Mouse (Mus musculus) spleen, adult 2 months (tissue): ENCODE data around the gene Tram1l1. TPM values are rescaled to one million over a fixed set of nuclear protein-coding genes. Genes with fewer than 3 reads are reported as not detected.
"Not testable (repeated sequence)": the region's sequence is repeated elsewhere in the genome, so short reads cannot be mapped to it uniquely, and the experiment has no call there.

Experiments
- DNase-seq, 2 experiments: peaks; one replicate each; pipeline versions ENCODE4 v3.0.0 to v3.0.0-alpha.2; 2012 to 2021; ENCODE audit warnings: low spot score in 2 of 2, low read depth in 1 of 2
- H3K27ac ChIP-seq: fragments of 200-500 bp; 2 replicates; pipeline ENCODE4 v1.5.1; 2012; ENCODE audit warnings: low read length, inconsistent platforms; ENCODE audit not compliant: insufficient read depth
- H3K27me3 ChIP-seq: fragments of 200-500 bp; 2 replicates; pipeline ENCODE4 v1.6.1; 2012; ENCODE audit warnings: mild to moderate bottlenecking, moderate library complexity, low read length, inconsistent platforms; ENCODE audit not compliant: control insufficient read depth, insufficient read depth
- H3K36me3 ChIP-seq: fragments of 200-500 bp; 2 replicates; pipeline ENCODE4 v1.6.1; 2012; ENCODE audit warnings: mild to moderate bottlenecking, low read length, inconsistent platforms; ENCODE audit not compliant: control insufficient read depth, insufficient read depth
- H3K4me1 ChIP-seq: fragments of 200-500 bp; 2 replicates; pipeline ENCODE4 v1.6.1; 2011; ENCODE audit warnings: inconsistent platforms; ENCODE audit not compliant: control insufficient read depth, insufficient read depth, insufficient read length
- H3K4me3 ChIP-seq: fragments of 200-500 bp; 2 replicates; pipeline ENCODE4 v1.5.1; 2011; ENCODE audit warnings: mild to moderate bottlenecking, inconsistent platforms; ENCODE audit not compliant: insufficient read depth, insufficient read length; ENCODE audit errors: extremely low read depth
- CTCF ChIP-seq: fragments of 200-500 bp; IDR thresholded peaks from 2 replicates; pipeline ENCODE4 v1.5.1; 2011; ENCODE audit warnings: mild to moderate bottlenecking, inconsistent platforms; ENCODE audit not compliant: insufficient read depth, insufficient read length, insufficient replicate concordance; ENCODE audit errors: extremely low read depth
- POLR2A ChIP-seq: fragments of 200-500 bp; IDR thresholded peaks from 2 replicates; pipeline ENCODE4 v1.6.1; 2011; ENCODE audit warnings: low read depth, low read length, inconsistent platforms
- WGBS: fragments of 180-500 bp; shearing (Covaris S2); methylation state at CpG from one replicate; pipeline ENCODE4 v1.1.7; 2018; 5-methylcytosine and 5-hydroxymethylcytosine counted together
- polyA plus RNA-seq: library from polyadenylated mRNA; depleted of rRNA; stranded (reverse); fragments of >200 nt; gene quantifications from 2 replicates; pipeline ENCODE4 v1.2.3, GENCODE M21; 2012; rRNA removed

Tram1l1 gene
- polyA plus RNA-seq: 0.01 and 0.02 TPM in 2 replicates

GRCm38 (mm10) chr3:124320821-124321576 is at the start of gene Tram1l1:
TSS of gene Tram1l1 (plus strand) at chr3:124320855.
- no peaks in the 10 kb centered on the region for H3K27me3 ChIP-seq
- no peak within 1 kb of the TSS for H3K27ac ChIP-seq
- DNase-seq: no peak
- 13% methylated on average over 53 of the region's 53 CpGs for WGBS
- no peaks in the 10 kb centered on the region for H3K36me3 ChIP-seq
- TF ChIP-seq CTCF (no peak), POLR2A (no peak)
- no peaks in the 10 kb centered on the region for H3K4me1 ChIP-seq
- H3K4me3 ChIP-seq: no peak within 1 kb of the TSS

- Histone ChIP-seq H3K4me1 (no peaks in the 10 kb centered on the region), H3K36me3 (no peaks in the 10 kb centered on the region), H3K27me3 (no peaks in the 10 kb centered on the region), H3K27ac (no peak overlapping the region), H3K4me3 (no peak overlapping the region)
- TF ChIP-seq POLR2A: no peak
- TF ChIP-seq CTCF: no peak
- DNase-seq: no peak
- 82% methylated on average over 4 of the region's 4 CpGs for WGBS
Observed at GRCm38 (mm10) chr3:124271229-124271628, 49.4 kb upstream of the Tram1l1 start.

GRCm38 (mm10) chr3:124271668-124272067 is 49.0 kb upstream of the Tram1l1 start:
- WGBS: 78% methylated on average over 3 of the region's 3 CpGs
- no peak for DNase-seq
- no peak overlapping the region for H3K27ac ChIP-seq
- TF ChIP-seq POLR2A: no peak
- no peak for TF ChIP-seq CTCF
- no peak overlapping the region for H3K4me3 ChIP-seq
- H3K4me1 ChIP-seq: no peaks in the 10 kb centered on the region
- no peaks in the 10 kb centered on the region for H3K36me3 ChIP-seq
- H3K27me3 ChIP-seq: no peaks in the 10 kb centered on the region

GRCm38 (mm10) chr3:124272465-124273089 is 48.1 kb upstream of the Tram1l1 start:
- Histone ChIP-seq H3K27ac (no peak overlapping the region), H3K27me3 (no peaks in the 10 kb centered on the region), H3K36me3 (no peaks in the 10 kb centered on the region), H3K4me3 (no peak overlapping the region), H3K4me1 (no peaks in the 10 kb centered on the region)
- no peak for DNase-seq
- 64% methylated on average over 2 of the region's 2 CpGs for WGBS
- TF ChIP-seq CTCF (no peak), POLR2A (no peak)

GRCm38 (mm10) chr3:124274928-124275609 is 45.6 kb upstream of the Tram1l1 start:
- H3K4me1 ChIP-seq, H3K27ac ChIP-seq, H3K4me3 ChIP-seq, H3K36me3 ChIP-seq, H3K27me3 ChIP-seq, DNase-seq: not testable (repeated sequence)
- 15% methylated on average over 13 of the region's 13 CpGs for WGBS

DNA sequence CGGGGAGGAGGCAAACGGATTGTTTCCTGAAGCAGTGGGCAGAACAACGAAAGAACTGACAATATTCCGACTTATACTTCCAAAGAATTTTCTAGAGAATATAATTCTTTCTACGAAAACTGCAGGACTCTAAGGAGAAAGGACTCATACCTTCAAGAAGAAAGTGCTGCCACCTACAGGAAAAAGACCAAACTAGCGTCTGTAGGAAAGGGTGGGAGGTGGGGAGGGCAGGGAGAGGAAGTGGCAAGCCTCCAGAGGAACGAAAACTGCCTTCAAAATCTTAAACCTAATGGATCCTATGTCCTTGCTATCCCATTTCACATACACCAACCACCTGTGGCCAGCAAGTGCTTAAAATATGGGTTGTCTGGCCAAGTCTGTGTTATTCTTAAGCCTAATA is 31.7 kb upstream of the Tram1l1 start:
- not testable (repeated sequence) for H3K36me3 ChIP-seq, H3K27ac ChIP-seq, H3K27me3 ChIP-seq, H3K4me3 ChIP-seq, DNase-seq, H3K4me1 ChIP-seq
- 31% methylated on average over 7 of the region's 7 CpGs for WGBS

DNA sequence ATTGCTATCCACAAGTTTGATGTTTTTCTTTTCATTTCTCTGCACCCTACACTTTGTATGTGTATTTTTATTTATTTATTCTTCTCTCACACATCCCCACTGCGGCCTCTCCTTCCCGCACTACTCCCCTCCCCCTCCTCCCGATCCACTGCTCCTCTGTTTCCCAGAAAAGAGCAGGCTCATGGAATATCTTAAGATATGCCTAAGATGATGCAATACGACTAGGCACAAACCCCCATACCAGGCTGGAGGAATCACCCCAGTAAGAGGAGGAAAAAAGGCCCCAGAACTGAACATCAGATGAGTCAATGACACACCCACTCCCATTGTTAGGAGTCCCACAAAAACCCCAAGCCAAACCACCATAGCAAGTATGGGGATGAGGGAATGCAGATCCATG is 1.4 kb upstream of the Tram1l1 start:
- Histone ChIP-seq H3K4me3 (no peak overlapping the region), H3K27ac (no peak overlapping the region), H3K4me1 (no peaks in the 10 kb centered on the region), H3K36me3 (no peaks in the 10 kb centered on the region), H3K27me3 (no peaks in the 10 kb centered on the region)
- TF ChIP-seq CTCF: no peak
- no peak for TF ChIP-seq POLR2A
- no peak for DNase-seq
- 76% methylated on average over 4 of the region's 4 CpGs for WGBS
